Mouse (Mus musculus) kidney, adult 18-20 months (tissue): Measurements from ENCODE around the gene Krtap12-1.
"Not testable (repeated sequence)": the region's sequence is repeated elsewhere in the genome, so short reads cannot be mapped to it uniquely, and the experiment has no call there.

ENCODE experiments used
- DNase-seq: peaks from one replicate; pipeline ENCODE4 v3.0.0; 2021

Krtap12-1 gene

DNA sequence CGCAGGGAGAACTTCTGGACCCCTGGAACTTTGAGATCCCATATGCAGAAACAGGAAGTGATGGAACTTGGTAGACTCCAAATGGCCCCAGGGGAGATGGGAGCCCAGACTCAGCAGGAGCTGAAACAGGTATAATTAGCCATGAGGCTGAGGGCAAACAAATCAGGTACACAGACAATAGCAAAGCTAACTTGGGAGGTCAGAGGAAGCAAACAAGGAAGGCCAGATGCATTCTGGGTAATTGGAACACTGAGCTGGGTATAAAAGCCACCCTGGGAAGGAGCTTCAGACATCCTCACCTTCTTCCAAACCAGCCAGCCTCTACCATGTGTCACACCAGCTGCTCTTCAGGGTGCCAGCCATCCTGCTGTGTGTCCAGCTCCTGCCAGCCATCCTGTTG lies at the start of gene Krtap12-1:
TSS of gene Krtap12-1 (plus strand) at position 301 of the 400 bp plus-strand sequence.
- not testable (repeated sequence) for DNase-seq

DNA sequence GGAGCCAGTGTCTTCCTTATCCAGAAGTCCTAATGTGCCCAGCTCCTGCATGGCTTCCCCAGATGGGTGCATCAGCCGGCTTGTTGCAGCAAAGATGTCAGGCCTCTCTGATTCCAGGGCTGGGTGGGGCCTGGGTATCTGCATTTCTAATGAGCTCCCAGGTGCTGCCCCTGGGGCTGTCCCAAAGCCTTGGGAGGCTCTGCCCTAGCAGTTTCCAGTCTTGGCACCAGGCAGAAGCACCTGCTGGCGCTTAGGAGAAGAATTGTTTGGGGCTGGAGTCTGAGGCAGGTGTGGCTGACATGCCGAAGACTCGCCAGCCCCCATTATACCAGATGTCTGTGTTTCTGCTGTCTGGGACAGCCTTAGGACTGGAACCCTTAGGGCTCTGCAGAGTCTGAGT lies 49.7 kb upstream of the Krtap12-1 start:
- DNase-seq: no peak

DNA sequence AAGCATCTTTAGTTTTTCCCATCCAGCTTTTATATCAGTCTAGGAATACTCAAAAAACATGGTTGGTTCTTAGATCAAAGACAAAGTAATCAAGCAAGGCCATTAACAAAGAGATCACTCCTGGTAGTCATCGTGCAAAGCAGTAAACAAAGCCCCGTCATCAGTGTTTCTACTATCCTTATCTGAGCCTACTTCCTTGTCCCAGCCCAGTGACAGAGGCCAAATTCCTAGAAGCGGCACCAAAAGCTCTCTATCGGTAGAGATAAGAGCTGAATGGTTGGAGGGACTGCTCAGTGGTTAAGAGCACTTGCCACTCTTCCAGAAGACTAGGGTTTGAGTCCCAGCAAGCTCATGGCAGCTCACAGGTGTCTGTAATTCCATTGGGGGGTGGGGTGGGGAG lies 48.9 kb upstream of the Krtap12-1 start:
- no peak for DNase-seq

DNA sequence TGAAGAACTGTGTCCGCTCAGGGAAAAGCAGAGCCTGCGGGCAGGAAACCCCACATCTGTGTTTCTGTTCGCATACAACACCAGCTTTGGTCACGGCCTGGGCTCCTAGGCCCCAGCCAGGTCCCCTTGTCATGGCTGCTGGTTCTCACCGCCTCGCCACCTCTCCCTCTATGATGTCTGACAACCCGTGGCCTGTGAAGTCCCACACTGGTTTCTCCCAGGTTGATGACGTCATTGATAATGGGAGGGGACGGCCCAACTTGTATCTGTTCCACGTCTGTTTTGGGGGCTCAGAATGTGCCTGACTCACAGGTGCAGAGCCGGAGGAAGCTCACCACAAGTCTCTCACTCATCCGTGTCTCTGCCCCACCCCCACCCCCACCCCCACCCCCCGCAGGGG lies 46.6 kb upstream of the Krtap12-1 start:
- DNase-seq: no peak

DNA sequence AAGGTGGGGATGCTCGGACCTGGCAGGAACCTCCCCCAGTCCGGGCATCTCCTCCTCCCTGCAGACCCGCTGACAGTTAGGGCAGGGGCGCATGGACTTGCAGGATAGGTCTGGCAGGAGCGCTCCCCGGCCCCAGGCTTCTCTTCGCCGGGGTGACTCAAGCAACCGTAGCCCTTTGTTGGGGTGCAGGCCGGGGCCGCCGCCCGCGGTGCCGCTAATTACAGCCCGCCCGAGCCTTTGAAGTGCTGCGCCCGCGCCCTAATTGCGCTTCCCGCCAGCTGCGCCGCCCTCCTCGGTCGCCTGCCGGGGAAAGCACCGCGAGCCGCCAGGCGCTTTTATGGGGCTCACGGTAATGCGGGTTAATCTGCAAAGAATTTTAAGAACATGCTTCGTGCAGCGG lies 42.8 kb upstream of the Krtap12-1 start:
- DNase-seq: no peak

DNA sequence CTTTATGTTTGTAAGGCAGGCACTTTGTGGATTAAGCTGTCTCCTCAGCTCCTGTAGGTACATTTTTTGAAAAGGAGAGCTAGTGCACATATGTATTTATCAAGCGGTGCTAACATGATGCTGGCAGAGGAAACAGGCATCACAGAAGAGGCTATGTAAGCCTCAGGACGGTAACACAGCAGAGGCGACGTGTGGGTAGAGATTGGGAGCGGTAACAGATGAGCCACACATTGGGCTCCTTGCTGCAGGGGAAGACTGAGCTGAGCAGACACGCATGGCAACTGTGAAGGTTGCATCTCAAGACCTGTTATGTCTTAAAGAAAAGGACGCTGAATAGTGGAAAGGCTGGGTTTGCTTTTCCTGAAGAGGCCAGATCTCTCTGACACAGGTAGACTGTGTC lies 37.4 kb upstream of the Krtap12-1 start:
- no peak for DNase-seq

DNA sequence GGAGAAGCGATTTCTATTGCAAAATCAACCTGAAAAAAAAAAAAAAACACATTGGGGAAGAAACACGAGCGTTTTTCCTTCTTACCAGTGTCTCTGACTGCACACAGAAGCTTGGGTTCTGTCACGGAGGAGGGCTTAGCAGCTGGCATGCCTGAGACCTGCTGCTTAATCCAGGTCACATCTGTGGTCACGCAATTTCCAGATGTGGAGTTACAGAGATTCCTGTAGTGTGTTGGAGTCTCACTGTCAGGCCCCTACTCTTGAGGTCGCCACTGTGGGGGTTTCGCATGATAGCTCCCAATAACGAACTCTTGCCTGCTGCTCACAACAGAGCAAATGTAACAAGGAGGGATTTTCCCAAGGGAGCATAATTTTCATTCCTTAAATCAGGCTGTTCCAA lies 36.2 kb upstream of the Krtap12-1 start:
- no peak for DNase-seq

DNA sequence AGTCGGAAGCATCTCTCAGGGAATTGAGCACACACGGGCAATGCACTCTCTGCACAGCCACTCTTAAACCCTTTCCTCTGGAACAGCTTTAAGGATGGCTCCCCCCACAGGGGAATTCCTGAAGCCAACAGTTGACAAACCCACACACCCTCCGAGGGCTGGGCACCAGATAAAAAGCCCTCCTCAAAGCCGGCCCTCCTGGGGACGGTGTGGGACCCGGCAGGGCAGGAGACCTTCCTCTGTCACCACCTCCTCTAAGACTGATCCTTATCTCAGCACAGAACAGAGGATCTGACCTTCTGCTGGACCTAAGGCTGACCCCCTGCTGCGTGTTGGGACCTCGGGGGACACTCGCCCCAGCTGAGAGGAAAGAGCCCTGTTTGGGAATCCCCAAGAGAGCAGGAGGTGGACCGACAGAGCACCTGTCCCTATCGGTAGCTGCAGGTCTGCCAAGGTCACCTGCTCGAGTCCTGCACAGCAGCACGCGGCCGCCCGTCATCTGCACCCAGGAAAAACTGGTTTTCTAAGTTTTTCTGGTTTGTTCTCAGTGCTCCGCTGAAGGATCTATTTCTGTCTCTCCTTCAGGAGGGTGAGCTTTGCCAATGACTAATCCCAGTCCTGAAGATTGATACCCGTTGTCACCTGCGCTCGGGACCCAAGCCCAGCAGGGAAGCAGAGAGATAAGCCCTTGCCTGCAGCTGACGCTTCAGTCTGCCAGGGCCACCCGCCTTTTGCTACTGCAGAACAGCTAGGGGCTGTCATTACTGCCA lies 34.3 kb upstream of the Krtap12-1 start, which contains the start of gene Tspear:
TSS of gene Tspear (plus strand) at position 675 of the 770 bp plus-strand sequence.
- DNase-seq: no peak

DNA sequence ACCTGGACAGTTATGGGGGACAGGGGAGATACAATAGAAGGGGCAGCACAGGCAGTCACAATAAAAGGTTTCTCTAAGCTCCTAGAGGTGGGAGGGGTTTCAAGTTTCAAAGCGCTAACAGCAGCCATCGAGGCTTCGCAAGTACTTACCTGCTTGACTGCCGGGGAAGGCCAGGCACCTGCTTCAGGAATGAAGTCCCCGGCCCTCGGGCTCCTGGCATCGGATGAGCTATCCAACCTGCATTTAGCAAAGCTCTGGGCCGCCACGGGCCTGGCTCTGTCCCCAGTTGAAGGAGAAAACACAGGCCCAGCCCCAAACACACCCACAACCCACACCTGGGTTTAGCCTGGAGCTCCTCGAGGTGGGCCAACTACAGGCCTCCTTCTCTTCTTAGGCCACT lies 33.4 kb upstream of the Krtap12-1 start:
- no peak for DNase-seq

DNA sequence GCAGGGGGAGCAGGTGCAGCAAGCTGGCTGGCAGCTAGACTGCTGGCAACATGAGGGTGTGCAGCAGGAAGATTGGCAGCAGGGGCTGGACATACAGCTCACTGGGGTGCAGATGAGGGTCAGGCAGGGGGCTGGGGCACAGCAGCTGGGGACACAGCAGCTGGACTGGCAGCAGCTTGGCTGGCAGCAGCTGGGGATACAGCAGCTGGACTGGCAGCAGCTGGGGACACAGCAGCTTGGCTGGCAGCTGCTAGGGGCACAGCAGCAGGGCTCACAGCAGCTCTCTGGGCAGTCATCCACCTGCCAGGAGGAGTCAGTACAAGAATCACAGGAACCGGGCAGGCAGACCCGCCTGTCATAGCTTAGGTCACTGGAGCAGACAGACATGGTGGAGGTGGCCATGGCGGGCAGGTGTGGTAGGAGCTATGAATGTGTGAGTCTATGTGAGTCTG lies 30.0 kb upstream of the Krtap12-1 start, which contains the start of gene Gm19402:
TSS of gene Gm19402 (minus strand) at position 402 of the 452 bp plus-strand sequence.
- DNase-seq: not testable (repeated sequence)

DNA sequence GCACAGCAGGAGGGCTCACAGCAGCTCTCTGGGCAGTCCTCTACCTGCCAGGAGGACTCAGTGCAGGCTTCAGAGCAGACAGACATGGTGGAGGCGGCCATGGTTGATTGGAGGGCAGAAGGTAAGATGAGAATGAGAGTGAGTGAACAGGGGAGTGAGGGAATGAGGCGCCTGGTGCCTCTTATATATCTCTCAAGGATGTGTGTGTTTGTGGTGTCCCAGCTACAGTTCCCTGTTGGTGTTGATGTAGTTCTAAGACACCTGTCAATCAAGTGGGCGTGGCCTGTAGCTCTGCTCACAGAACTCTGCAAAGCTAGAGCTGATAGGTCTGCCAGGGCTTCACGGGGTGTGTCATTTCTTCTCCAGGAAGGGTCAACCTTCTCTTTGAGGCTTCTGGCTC lies 23.3 kb upstream of the Krtap12-1 start, which contains the start of gene Gm9508:
TSS of gene Gm9508 (minus strand) at position 101 of the 400 bp plus-strand sequence.
- DNase-seq: no peak

DNA sequence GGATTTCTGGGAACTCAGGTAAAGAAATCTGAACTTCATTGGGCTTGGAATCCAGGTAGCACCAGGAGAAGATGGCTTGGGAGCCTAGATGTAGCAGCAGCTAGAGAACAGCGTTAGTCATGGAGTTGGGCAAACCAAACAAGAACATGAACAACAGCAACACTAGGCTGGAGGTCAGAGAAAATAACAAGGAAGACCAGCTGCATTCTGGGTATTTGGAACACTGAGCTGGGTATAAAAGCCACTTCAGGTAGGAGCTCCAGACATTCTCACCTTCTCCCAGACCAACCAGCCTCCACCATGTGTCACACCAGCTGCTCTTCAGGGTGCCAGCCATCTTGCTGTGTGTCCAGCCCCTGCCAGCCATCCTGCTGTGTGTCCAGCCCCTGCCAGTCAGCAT lies 14.1 kb upstream of the Krtap12-1 start, which contains the start of gene Gm10272:
TSS of gene Gm10272 (plus strand) at position 301 of the 400 bp plus-strand sequence.
- no peak for DNase-seq

DNA sequence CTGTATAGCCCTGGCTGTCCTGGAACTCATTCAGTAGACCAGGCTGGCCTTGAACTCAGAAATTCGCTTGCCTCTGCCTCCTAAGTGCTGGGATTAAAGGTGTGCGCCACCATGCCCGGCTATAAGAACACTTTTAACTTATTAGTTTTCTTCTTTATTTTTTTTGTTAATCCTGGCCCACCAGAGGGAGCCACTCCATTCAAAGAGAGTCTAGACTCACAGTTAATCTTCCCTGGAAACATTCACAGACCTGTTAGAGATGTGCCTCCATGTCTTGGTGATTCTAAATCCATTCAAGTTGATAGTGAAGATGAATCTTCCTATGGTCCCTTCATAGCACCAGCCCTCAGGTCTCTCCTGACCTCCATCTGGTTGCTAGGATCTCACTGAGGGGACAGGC lies 10.6 kb upstream of the Krtap12-1 start:
- DNase-seq: no peak

DNA sequence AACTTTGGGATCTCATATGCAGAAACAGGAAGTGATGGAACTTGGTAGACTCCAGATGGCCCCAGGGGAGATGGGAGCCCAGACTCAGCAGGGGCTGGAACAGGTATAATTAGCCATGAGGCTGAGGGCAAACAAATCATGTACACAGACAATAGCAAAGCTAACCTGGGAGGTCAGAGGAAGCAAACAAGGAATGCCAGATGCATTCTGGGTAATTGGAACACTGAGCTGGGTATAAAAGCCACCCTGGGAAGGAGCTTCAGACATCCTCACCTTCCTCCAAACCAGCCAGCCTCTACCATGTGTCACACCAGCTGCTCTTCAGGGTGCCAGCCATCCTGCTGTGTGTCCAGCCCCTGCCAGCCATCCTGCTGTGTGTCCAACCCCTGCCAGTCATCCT lies 9.2 kb upstream of the Krtap12-1 start, which contains the start of gene Gm10024:
TSS of gene Gm10024 (plus strand) at position 301 of the 400 bp plus-strand sequence.
- not testable (repeated sequence) for DNase-seq

DNA sequence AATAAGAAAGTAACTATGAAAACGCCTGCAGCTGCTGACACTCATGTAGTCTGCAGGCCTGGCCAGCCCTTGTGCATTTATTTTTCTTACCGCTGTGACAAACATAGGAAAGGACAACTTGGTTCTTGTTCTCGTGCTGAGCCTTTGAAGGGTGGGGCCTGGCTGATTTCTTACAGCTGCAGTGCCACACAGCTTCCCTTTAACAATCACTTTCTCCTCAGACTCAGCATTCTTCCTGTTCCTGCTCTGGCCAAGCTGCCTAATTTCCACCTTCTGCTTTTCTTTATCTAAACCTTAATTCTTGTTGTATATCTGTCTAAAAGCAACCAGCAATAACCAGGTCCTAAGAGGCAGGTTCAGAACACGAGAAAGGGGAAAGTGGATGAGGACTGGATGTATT lies 6.7 kb upstream of the Krtap12-1 start:
- DNase-seq: no peak

DNA sequence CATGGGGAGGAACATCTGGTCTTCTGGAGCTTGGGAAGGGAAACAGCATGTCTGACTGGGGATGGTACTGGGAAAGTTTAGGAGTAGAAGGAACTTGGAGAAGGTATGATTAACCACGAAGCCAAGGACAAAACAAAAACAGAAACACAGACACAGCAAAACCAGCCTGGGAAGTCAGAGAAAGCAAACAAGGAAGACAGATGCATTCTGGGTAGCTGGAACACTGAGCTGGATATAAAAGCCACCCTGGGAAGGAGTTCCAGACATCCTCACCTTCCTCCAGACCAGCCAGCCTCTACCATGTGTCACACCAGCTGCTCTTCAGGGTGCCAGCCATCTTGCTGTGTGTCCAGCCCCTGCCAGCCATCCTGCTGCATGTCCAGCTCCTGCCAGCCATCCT lies 4.9 kb upstream of the Krtap12-1 start, which contains the start of gene Gm10142:
TSS of gene Gm10142 (plus strand) at position 301 of the 400 bp plus-strand sequence.
- no peak for DNase-seq

DNA sequence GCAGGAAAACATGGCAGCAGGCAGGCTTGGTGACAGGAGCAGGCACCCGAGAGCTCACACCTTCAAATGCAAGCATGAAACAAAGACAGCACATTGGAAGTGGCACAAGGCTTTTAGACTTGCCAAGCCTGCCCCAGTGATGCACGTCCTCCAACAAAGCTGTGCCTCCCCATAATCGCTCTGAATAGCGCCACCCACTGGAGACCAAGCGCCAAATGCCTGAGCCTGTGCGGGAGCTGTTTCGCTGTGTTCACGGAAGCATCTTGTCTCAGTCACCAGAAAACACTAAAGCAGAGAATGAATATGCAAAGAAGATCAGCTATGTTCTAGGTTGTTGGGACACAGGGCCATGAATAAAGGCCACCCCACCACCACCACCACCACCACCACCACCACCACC lies 4.5 kb downstream of the Krtap12-1 start:
- no peak for DNase-seq

DNA sequence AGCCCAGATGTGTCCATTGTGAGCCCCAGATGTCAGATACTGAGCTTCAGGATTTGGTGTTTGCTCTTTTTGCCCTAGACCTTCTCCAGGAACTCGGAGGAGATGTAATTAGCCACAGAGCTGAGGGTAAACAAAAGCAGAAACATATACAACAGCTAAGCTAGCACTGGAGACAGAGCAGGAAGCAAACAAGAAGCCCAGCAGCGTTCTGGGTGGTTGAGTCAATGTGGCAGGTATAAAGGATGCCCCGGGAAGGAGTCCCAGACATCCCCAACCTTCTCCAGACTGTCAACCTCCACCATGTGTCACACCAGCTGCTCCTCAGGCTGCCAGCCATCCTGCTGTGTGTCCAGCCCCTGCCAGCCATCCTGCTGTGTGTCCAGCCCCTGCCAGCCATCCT lies 5.8 kb downstream of the Krtap12-1 start, which contains the start of gene Gm10100:
TSS of gene Gm10100 (plus strand) at position 301 of the 400 bp plus-strand sequence.
- no peak for DNase-seq

DNA sequence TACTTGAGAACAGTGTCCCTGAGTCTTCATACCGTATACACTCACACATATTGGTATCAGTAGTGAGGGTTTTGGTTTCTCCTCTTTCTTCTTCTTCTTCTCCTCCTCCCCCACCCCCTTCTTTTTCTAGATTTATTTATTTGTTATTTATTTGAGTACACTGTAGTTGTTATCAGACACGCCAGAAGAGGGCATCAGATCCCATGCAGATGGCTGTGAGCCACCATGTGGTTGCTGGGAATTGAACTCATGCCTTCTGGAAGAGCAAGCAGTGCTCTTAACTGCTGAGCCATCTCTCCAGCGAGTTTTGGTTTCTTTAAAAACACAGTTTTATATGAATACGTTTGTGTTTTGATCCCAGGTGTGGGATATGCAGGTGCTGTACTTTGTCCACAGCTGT lies 7.9 kb downstream of the Krtap12-1 start:
- DNase-seq: no peak

DNA sequence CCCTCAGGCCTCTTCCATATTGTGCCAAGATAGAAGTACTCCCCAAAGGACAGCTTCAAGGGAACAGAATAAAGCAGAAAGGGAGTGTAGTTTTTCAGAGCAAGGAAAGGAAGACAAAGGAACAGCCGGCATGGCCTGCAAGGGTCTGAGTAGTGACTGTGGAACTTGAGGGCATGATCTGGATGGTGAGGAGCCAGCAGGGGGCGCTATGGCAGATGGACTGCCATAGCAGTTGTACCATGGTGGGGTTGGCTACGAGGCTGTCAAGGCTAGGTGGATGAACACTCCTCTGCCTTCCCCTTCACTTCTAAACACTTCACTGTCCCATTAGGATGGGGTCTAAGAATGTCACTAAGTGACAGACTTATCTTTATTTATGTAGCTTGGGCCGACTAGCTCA lies 8.8 kb downstream of the Krtap12-1 start:
- peak; percentile 5 for DNase-seq

DNA sequence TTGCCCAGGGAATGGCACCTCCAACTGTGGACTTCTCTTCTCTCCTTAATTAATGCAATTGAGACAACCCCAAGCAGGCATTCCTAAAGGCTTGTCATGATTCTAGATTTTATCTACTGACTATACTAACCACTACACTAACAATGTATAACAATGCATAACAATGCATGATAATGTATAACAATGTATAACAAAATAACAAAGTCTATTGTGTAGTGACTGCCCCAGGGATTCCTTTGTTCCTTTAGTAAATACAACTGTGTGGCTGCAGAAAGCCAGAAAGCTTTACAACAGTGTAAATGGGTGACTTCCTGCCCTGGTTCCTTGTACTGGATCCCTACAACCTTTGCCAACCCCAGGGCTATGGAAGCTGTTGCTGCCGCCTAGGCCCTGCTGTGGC lies 15.5 kb downstream of the Krtap12-1 start:
- no peak for DNase-seq

DNA sequence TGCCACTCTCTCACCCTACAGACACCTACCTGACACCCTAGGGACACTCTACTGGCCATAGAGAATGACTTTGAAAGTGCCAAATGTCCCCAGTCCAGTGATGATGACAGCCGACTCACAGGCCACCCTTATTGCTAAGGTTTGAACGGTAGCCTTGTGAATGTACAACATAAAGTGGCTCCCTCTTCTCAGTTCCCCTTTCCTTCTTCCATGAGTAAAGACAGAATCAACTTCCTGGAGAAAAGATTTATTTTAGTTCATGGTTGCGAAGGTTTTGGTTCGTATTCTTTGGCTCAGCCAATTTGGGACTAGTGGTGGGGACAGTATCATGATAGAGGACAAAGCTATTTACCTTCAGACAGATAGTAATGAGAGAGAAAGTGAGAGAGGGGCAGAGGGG lies 18.5 kb downstream of the Krtap12-1 start:
- DNase-seq: no peak

DNA sequence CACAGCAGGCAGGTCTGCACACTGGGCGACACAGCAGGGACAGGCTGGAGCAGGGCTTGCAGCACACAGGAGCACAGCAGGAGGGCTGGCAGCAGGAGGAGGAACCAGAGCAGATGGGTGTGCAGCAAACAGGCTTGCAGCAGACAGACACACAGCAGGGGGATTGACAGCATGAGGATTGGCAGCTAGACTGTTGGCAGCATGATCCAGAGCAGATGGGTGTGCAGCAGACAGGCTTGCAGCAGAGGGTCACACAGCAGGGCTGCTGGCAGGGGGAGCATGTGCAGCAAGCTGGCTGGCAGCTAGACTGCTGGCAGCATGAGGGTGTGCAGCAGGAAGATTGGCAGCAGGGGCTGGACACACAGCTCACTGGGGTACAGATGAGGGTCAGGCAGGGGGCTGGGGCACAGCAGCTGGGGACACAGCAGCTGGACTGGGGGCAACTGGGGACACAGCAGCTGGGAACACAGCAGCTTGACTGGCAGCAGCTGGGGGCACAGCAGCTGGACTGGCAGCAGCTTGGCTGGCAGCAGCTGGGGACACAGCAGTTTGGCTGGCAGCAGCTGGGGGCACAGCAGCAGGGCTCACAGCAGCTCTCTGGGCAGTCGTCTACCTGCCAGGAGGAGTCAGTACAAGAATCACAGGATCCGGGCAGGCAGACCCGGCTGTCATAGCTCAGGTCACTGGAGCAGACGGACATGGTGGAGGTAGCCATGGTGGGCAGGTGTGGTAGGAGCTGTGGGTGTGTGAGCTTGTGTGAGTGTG lies 21.7 kb downstream of the Krtap12-1 start, which contains the start of gene Gm18596:
TSS of gene Gm18596 (minus strand) at position 715 of the 765 bp plus-strand sequence.
- DNase-seq: not testable (repeated sequence)
